Mouse (Mus musculus) adrenal gland (tissue): ENCODE measurements around the gene Otoa.

Source experiments
- intact Hi-C: fragments of 180-260 bp; cut with DNase I; formaldehyde crosslinking; loops from one replicate; pipeline ENCODE4 v1.15.1; 2025

Gene Otoa

DNA sequence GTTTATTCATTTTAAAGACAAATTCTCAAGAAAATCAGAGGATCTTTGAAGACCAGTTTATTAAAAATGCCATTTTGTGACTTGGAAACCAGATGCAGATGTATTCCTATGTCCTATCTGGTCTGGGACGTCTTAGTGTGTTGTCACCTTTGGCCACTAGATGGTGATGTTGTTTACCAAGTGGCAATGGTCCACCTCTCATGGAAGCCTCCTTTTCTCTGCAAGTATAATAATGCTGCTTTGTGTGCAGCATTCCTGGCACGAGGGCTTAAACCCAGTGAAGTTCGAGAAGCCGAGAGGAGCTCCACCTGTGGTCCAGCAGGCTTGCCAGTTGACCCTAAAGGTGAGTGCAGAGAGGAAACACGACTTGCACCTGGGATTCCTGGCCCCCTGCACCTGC lies 3.6 kb upstream of the Otoa start:
- intact Hi-C loops = loop anchor here (1.0 kb wide), 1 partner anchor 42 kb away; no protein-coding TSS in a partner anchor

DNA sequence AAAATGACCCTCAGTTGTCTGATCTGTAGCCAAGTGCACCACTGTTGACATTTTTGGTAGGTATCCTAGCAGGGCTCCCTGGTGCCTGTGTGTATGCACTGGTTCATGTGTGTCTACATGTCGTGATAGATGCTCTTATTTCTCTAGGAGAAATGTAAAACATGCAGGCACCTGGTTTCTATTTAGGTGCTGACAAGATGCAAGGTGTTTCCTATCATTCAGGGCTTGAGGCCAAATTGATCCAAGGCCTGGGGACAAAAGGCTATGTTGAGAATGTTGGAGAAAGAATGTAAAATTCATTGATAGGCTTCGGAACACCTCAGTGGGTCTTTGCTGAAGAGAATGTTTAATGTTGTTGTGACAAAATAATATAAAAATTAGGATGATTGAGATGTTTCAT lies 366 bp downstream of the Otoa start:
- intact Hi-C loops = no loop called here

- intact Hi-C loops = no loop called here
Observed at GRCm38 (mm10) chr7:121082949-121083513, 1.6 kb downstream of the Otoa start.

- intact Hi-C loops = no loop called here
Observed at GRCm38 (mm10) chr7:121084840-121085453, 3.5 kb downstream of the Otoa start.

DNA sequence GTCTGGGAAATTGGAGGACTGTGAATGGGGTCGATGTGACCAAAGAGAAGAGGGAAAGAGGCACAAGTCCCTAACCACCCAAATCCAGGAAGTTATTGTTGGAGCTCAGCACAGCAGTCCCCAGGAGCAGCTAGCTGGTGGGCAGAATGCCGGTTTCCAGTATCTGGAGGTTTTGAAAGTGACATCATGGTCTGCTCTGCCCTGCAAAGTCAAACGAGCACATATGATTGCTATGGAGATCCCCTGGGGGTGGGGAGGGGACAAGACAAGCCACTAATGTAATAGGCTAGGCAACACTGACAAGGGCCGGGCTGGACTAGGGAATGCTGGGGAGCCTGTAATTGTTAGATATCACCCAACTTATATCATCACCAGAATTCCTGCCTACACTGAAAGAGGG lies 4.0 kb downstream of the Otoa start:
- intact Hi-C loops = no loop called here

- intact Hi-C loops = no loop called here
Observed at GRCm38 (mm10) chr7:121088745-121089144, 7.3 kb downstream of the Otoa start.

DNA sequence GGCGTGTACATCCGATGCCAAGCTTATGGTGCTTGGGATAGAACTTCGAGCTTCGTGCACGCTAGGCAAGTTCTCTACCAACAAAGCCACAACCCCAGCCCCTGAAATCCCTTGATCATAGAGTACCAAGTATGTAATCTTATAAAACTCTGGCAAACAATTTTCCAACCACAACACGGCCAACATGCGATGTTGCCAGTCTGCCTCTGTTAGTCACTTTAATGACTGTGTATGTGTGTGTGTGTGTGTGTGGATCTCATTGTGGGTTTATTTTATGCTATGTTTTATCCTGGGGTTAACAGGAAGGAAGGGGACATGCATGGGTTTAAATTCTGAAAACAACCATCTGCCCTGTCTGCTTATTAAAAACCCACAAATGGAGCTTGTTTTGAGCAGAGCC lies 9.3 kb downstream of the Otoa start:
- intact Hi-C loops = no loop called here

DNA sequence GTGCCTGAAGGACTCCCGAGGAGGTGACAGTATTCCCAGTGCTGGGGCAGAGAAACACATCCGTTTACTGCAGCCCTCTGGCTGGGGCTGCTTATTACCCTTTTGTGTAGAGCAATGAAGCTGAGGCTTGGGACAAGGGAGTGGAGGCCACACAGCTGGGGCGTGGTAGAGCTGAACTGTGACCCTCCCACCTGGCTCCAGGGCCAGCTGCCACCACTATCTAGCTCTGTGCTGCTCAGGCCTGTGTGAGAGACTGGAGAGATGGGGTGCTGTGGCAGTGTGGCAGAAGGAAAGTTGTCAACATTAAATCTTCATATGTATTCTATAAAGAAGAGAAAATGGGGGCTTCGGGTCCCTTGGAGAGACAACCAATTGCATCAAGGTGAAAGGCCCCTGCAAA lies 11.6 kb downstream of the Otoa start:
- intact Hi-C loops = no loop called here

GRCm38 (mm10) chr7:121098614-121099389 lies 17.4 kb downstream of the Otoa start:
- intact Hi-C loops = no loop called here

- intact Hi-C loops = no loop called here
Observed at GRCm38 (mm10) chr7:121107851-121108250, 26.4 kb downstream of the Otoa start.

- intact Hi-C loops = loop anchor here (10.0 kb wide), 1 partner anchor 277 kb away; no protein-coding TSS in a partner anchor
Observed at GRCm38 (mm10) chr7:121111321-121111720, 29.9 kb downstream of the Otoa start.

GRCm38 (mm10) chr7:121111762-121112161 lies 30.3 kb downstream of the Otoa start:
- intact Hi-C loops = loop anchor here (10.0 kb wide), 1 partner anchor 277 kb away; no protein-coding TSS in a partner anchor

DNA sequence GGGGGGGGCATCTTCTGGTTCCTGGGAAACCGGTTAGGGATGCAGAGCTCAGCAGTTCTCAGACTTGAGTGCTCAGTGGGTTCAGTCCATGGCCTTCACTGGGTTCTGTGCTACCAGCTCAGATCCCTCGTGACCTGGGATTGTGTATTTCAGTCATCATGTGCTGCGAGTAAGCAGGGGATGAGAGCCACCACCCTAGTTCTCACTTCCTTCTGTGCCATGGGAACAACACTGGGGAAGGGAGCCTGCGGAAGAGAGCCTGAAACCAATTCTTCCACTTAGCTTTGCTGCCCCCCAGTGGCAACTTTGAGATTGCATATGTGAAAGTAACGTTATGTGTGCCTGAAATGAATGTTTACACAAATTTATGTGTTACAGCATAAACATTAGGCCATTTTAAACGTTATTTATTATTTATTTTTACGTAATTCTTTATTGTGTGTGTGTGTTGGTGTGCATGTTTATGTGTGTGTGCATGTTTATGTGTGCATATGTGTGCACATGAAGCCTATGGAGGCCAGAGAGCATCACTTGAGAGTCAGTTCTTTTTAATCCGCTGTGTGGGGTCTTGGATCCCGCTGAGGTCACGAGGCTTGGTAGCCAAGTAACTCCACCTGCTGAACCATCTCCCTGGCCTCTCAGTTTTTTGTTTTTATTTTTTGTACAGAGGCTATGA lies 38.8 kb downstream of the Otoa start:
- intact Hi-C loops = loop anchor here (1.0 kb wide), 1 partner anchor 43 kb away; no protein-coding TSS in a partner anchor

- intact Hi-C loops = no loop called here
Observed at GRCm38 (mm10) chr7:121130837-121131236, 49.4 kb downstream of the Otoa start.

DNA sequence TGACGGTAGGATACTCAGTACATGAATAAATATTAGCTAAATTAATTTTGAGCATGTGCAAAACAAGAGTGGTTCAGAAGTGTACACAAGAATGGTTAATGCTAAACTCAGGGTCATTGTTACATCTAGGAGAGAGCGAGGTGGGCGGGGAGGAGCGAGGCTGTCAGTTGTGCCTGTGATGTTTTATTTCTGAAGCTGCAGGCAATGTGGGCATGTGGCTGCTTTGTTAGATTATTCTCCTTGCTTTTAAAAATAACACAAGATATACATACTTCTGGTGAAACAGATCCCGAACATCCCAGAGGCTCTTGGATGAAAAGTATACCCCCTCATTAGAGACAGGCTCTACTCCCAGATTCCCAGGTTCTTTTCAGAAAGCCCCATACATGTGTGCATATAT lies 59.8 kb downstream of the Otoa start:
- intact Hi-C loops = no loop called here

GRCm38 (mm10) chr7:121150662-121151061 lies 69.2 kb downstream of the Otoa start:
- intact Hi-C loops = no loop called here

GRCm38 (mm10) chr7:121152186-121152585 lies 70.7 kb downstream of the Otoa start:
- intact Hi-C loops = no loop called here

DNA sequence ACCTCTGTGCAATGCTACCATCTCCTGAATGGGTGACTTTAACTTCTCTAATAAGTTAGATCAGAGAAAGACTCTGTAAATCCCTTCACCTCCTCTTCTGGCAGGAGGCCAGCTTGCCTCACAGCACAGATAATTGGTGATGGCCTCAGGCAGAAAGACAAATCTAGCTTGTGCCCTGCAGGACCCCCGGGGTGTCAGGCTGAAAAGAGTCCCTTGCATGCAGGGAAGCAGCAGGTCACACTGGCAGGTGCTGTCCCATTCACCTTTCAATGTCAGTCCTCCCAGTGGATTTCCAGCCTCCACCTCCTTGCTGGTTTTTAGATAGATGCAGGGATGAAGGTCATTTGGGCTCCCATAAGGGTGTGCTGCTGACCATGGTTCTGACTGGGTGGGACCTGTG lies 84.2 kb downstream of the Otoa start:
- intact Hi-C loops = no loop called here

GRCm38 (mm10) chr7:121171888-121172287 lies 90.4 kb downstream of the Otoa start:
- intact Hi-C loops = no loop called here

GRCm38 (mm10) chr7:121187201-121187786 lies 105.8 kb downstream of the Otoa start:
- intact Hi-C loops = no loop called here

- intact Hi-C loops = no loop called here
Observed at GRCm38 (mm10) chr7:121188976-121189375, 107.5 kb downstream of the Otoa start.
